Mouse (Mus musculus) hindbrain, embryonic 10.5 days (tissue): ENCODE data around the gene Trmt10b. TPM values are rescaled to one million over a fixed set of nuclear protein-coding genes. Genes with fewer than 3 reads are reported as not detected.
A peak's percentile ranks its signal among the peaks of the same experiment; 100 is the strongest.

Experiments used
- DNase-seq: peaks from one replicate; pipeline ENCODE4 v3.0.0-alpha.2; 2017; ENCODE audit warnings: low spot score
- H3K27ac ChIP-seq: fragments of 300-500 bp; sonication (generic); 2 replicates; pipeline ENCODE4 v1.5.1; 2016; ENCODE audit warnings: mild to moderate bottlenecking, moderate library complexity
- H3K27me3 ChIP-seq: fragments of 300-500 bp; sonication (generic); 2 replicates; pipeline ENCODE4 v1.6.1; 2016; ENCODE audit warnings: mild to moderate bottlenecking; ENCODE audit not compliant: poor library complexity, insufficient read depth, severe bottlenecking
- H3K36me3 ChIP-seq: fragments of 300-500 bp; sonication (generic); 2 replicates; pipeline ENCODE4 v1.6.1; 2016; ENCODE audit warnings: mild to moderate bottlenecking, moderate library complexity
- H3K4me1 ChIP-seq: fragments of 300-500 bp; sonication (generic); replicated peaks from 2 replicates; pipeline ENCODE4 v1.6.1; 2016; ENCODE audit warnings: mild to moderate bottlenecking
- H3K4me3 ChIP-seq: fragments of 300-500 bp; sonication (generic); 2 replicates; pipeline ENCODE4 v1.5.1; 2016; ENCODE audit warnings: mild to moderate bottlenecking, moderate library complexity
- H3K9me3 ChIP-seq: fragments of 300-500 bp; sonication (generic); 2 replicates; pipeline ENCODE4 v1.6.1; 2016; ENCODE audit warnings: mild to moderate bottlenecking, moderate library complexity
- WGBS: fragments of 180-500 bp; shearing (Covaris S2); methylation state at CpG from one replicate; pipeline ENCODE4 v1.1.7; 2016; 5-methylcytosine and 5-hydroxymethylcytosine counted together
- polyA plus RNA-seq: library from polyadenylated mRNA; unstranded; fragments of >200 nt; fragmentation: Nextera tagmentation; extraction: Ambion mirVana; gene quantifications from 2 replicates; pipeline ENCODE4 v1.2.1, GENCODE M21; 2016

The Trmt10b gene
- 19.7 and 22.1 TPM in 2 replicates for polyA plus RNA-seq

DNA sequence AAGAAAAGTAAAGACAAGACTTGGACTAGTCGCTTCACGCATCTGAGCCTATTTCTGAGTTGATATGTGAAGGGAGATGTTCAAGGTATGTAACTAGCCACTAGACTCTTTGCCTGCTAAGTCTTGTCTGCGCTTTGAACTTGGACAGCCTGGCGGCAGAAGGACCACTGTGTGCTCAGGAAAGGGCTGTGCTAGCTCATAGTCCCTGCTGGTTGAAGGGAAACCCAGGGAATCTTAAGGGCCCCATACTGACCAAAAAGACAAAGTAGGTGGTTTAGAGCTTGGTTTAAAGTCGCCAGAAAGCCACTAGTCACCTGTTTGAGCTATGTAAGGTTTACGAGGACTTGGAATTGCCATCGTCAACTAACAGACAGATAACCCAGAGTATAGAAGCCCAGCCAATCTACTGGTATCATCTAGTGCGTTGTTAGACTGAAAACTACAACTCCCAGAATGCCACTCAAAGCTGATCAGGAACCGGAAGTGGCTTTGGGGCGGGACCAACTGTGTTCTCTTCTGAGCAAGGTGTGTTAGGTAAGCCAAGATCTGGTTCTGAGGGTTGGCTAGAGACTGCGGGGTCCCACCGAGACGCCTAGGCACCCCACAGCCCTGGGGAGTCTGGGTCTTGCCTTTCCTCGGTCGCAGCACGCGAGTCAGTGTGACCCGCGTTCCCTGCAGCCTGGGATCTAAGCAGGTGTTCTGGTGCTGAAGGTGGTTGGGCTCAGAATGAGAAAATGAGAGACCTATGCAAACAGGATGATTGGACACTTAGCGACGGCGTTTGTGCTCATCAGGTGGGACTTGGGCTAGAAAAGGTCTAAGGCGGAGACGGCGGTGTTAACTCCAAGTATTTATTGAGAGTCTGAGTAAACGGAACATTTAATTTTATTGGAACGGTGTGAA is at the start of gene Trmt10b:
Gene Trmt10b (plus strand): TSS at position 466 of the 903 bp plus-strand sequence.
- WGBS: 22% methylated on average over 27 of the region's 27 CpGs
- peak; percentile 69 for DNase-seq
- Histone ChIP-seq H3K9me3 (no peaks in the 10 kb centered on the region), H3K4me1 (peaks cover 10% of the 10 kb centered on the region), H3K4me3 (peak within 1 kb of the TSS; percentile 82), H3K27me3 (no peaks in the 10 kb centered on the region), H3K27ac (peak within 1 kb of the TSS; percentile 78), H3K36me3 (peaks cover 19% of the 10 kb centered on the region)

GRCm38 (mm10) chr4:45251265-45251664 is 45.7 kb upstream of the Trmt10b start:
- Histone ChIP-seq H3K27ac (no peak overlapping the region), H3K27me3 (no peaks in the 10 kb centered on the region), H3K9me3 (no peaks in the 10 kb centered on the region), H3K4me1 (peaks cover 23% of the 10 kb centered on the region), H3K36me3 (no peaks in the 10 kb centered on the region), H3K4me3 (no peak overlapping the region)
- no peak for DNase-seq
- WGBS: 86% methylated on average over 8 of the region's 8 CpGs

DNA sequence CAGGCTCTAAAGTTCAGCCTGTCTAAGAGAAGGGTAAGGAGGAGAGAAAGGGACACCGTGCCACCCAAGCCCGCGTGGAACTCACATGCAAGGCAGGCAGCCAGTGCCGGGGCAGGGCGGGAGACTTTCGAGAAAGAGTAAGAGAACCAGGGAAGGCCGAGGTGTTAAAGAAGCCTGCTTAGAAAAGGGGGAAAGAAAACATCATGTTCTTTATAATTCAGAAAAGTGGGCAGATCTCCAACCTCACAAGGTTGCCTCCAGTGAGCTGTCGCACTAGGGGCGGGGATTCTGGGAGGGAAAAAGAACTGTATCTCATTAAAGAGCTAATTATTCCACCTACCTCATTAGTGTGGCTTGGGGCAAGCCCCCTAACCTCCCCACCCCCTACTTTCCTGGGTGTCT is 44.1 kb upstream of the Trmt10b start:
- H3K4me3 ChIP-seq: no peak overlapping the region
- H3K9me3 ChIP-seq: no peaks in the 10 kb centered on the region
- no peak for DNase-seq
- no peaks in the 10 kb centered on the region for H3K36me3 ChIP-seq
- H3K4me1 ChIP-seq: peaks cover 23% of the 10 kb centered on the region
- no peaks in the 10 kb centered on the region for H3K27me3 ChIP-seq
- H3K27ac ChIP-seq: no peak overlapping the region
- 49% methylated on average over 9 of the region's 9 CpGs for WGBS

DNA sequence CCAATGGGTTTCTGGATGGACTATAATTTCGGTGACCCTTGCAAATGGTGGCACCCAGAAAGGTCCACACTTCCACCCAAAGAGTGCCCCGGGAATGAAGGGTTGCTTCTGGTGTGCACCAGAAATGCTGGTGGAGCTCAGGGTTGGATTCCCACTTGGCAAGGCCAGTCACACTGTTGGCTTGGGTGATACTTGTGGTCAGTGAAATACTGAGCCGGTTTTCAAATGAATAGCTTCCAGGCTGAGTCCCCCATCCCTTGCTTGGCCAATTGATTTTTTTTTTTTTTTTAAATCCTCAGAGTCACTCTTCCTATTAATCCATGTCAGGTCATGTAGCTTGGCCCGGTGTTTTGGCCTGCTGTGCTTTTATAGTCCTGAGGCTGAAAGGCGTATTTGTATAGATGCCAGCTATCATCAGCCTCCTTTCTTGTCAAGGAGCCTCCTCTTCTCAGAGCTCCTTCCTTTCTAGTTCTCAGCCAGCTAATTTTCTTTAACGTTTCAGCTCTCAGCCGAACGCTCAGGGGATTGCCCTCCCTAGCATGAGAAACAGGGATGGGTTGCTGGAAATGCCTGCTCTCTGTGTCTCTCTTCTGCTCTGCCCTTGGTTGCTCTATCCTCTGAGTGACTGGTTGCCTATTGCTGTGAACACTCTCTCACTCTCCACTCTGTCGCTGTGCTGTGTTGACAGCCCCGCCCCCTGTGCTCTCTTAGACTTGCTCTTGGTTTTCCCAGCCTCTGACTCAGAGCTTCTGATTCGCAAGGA is 42.9 kb upstream of the Trmt10b start:
- H3K27ac ChIP-seq: 0 out of 2 replicates have a peak overlapping the region, but pooled peaks have one; percentile 23
- H3K27me3 ChIP-seq: no peaks in the 10 kb centered on the region
- WGBS: 42% methylated on average over 11 of the region's 11 CpGs
- H3K9me3 ChIP-seq: no peaks in the 10 kb centered on the region
- no peaks in the 10 kb centered on the region for H3K36me3 ChIP-seq
- H3K4me1 ChIP-seq: peaks cover 23% of the 10 kb centered on the region
- peak; percentile 18 for DNase-seq
- H3K4me3 ChIP-seq: no peak overlapping the region

- H3K4me3 ChIP-seq: no peak overlapping the region
- H3K27ac ChIP-seq: no peak overlapping the region
- peaks cover 5% of the 10 kb centered on the region for H3K4me1 ChIP-seq
- no peaks in the 10 kb centered on the region for H3K27me3 ChIP-seq
- no peaks in the 10 kb centered on the region for H3K36me3 ChIP-seq
- H3K9me3 ChIP-seq: no peaks in the 10 kb centered on the region
- no peak for DNase-seq
- WGBS: 76% methylated on average over 4 of the region's 4 CpGs
Measured at GRCm38 (mm10) chr4:45259232-45259832, 37.6 kb upstream of the Trmt10b start.

DNA sequence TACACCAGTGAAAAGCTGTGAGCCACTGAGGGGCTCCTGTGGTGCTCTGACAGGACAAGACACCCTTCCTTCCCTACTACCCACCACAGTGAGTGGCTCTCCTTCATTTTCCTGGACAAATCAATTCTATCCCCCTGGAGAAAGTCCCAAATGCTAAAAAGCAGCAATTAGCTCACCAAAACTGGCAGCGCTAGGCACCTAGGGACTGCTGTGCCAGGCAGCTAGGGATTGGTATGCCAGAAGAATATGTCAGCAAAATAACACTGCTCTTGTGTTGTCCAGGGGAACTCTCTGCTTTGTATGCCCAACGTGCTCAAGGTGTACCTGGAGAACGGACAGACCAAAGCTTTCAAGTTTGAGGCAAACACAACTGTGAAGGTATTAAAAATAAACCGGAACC is 35.4 kb upstream of the Trmt10b start:
- DNase-seq: no peak
- Histone ChIP-seq H3K4me3 (no peak overlapping the region), H3K27ac (no peak overlapping the region), H3K9me3 (no peaks in the 10 kb centered on the region), H3K27me3 (no peaks in the 10 kb centered on the region), H3K4me1 (no peaks in the 10 kb centered on the region), H3K36me3 (no peaks in the 10 kb centered on the region)
- WGBS: 86% methylated on average over 4 of the region's 4 CpGs

DNA sequence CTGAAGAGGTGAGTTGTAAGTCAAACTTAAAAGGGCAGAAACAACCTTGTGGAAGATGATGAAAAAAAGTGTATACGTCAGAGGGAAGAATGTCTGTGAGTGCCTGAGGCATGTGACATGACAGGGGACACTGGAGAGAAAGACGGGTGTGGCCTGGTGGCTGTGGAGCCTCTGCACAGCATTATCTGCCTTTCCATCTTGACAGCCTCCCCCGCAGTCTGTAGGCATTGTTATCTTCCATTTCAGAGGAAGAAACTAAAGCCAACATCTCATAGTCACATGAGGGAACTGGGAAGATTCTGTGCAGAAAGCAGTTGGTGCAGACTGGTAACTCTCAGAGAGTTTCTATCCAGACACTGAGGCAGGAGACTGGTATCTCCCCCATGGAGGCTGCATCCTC is 29.0 kb upstream of the Trmt10b start:
- Histone ChIP-seq H3K27ac (no peak overlapping the region), H3K9me3 (no peaks in the 10 kb centered on the region), H3K4me1 (no peaks in the 10 kb centered on the region), H3K27me3 (no peaks in the 10 kb centered on the region), H3K4me3 (no peak overlapping the region), H3K36me3 (no peaks in the 10 kb centered on the region)
- DNase-seq: no peak
- 79% methylated on average over 3 of the region's 3 CpGs for WGBS

DNA sequence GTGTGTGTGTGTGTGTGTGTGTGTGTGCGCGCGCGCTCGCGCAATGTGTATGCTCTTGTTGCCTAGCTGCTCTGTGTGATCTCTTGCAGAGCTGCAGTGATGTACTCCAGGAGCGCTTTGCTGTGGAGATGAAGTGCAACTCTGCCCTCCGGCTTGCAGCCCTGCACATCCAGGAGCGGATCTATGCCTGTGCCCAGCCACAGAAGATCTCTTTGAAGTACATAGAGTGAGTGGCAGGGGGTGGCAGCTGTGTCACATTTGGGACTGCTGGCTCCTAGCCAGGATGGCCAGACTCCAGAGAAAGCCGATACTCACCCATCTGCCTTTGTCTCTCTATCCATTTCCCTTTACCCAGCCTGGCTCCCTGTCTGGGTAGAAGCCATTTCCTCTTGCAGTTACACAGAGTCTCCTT is 25.9 kb upstream of the Trmt10b start:
- no peaks in the 10 kb centered on the region for H3K4me1 ChIP-seq
- H3K4me3 ChIP-seq: no peak overlapping the region
- DNase-seq: peak; percentile 19
- no peaks in the 10 kb centered on the region for H3K36me3 ChIP-seq
- H3K27me3 ChIP-seq: no peaks in the 10 kb centered on the region
- H3K9me3 ChIP-seq: no peaks in the 10 kb centered on the region
- WGBS: 91% methylated on average over 10 of the region's 10 CpGs
- peak overlapping the region; percentile 19; the same call in 1 of the 2 replicates for H3K27ac ChIP-seq

GRCm38 (mm10) chr4:45275770-45276169 is 21.2 kb upstream of the Trmt10b start:
- 88% methylated on average over 8 of the region's 8 CpGs for WGBS

GRCm38 (mm10) chr4:45279292-45279691 is 17.6 kb upstream of the Trmt10b start:
- Histone ChIP-seq H3K36me3 (no peaks in the 10 kb centered on the region), H3K9me3 (no peaks in the 10 kb centered on the region), H3K4me3 (no peak overlapping the region), H3K4me1 (no peaks in the 10 kb centered on the region), H3K27ac (no peak overlapping the region), H3K27me3 (no peaks in the 10 kb centered on the region)
- DNase-seq: no peak
- WGBS: 67% methylated on average over 8 of the region's 8 CpGs

More at GRCm38 (mm10) chr4:45275770-45276169, 21.2 kb upstream of the Trmt10b start:
- Histone ChIP-seq H3K27ac (no peak overlapping the region), H3K36me3 (no peaks in the 10 kb centered on the region), H3K4me1 (no peaks in the 10 kb centered on the region), H3K27me3 (no peaks in the 10 kb centered on the region), H3K9me3 (no peaks in the 10 kb centered on the region), H3K4me3 (no peak overlapping the region)
- no peak for DNase-seq

DNA sequence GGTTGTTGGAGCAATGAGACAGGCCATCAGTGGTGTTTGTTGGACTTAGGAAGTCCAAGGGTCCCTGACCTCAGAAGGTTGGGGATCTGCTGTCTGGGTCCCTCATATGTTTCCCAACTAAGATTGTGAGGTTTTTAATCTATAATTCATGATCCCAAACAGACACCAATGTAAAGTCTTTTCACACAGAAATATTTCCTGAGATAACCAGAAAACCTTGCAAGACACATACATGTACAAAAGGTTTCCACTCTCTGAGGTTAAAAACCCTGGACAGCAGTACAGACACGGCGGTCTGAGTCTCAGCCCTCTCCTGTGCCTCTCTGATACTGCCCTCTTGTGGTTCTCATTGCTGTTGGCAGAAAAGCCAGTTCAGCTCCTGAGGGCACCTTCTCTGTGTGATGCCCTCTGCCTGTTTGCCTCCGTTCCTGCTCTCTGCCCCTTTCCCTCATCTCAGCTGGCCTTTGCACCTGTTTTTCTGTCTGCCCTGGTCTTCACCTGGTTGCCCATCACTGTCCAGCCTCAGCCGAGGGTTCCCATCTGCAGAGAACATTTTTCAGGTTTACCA is 16.9 kb upstream of the Trmt10b start:
- 18% methylated on average over 4 of the region's 4 CpGs for WGBS
- no peaks in the 10 kb centered on the region for H3K36me3 ChIP-seq
- no peaks in the 10 kb centered on the region for H3K9me3 ChIP-seq
- H3K4me3 ChIP-seq: no peak overlapping the region
- peak overlapping the region; percentile 40; the same call in 1 of the 2 replicates for H3K27ac ChIP-seq
- H3K27me3 ChIP-seq: no peaks in the 10 kb centered on the region
- H3K4me1 ChIP-seq: peaks cover 2% of the 10 kb centered on the region; the same call in 1 of the 2 replicates
- DNase-seq: peak; percentile 56

DNA sequence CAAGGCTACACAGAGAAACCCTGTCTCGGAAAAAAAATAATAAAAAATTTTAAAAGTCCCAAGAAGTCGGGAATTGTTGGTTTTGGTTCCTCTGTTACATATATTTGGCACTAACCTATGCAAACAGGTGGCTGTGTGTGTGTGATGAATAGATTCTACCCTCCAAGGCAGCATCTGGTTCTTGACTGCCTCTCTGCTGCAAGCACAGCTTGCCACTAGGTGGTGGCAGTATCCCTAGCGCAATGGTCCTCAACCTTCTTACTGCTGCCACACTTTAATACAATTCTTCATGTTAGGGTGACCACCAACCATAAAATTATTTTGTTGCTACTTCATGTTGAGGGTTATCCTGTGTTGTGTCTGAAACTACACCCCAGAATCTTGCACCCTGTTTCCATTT is 10.6 kb upstream of the Trmt10b start:
- DNase-seq: no peak
- H3K4me3 ChIP-seq: no peak overlapping the region

More for the DNA sequence above, 10.6 kb upstream of the Trmt10b start:
- WGBS: 46% methylated on average over 3 of the region's 3 CpGs
- H3K27me3 ChIP-seq: no peaks in the 10 kb centered on the region
- H3K36me3 ChIP-seq: no peaks in the 10 kb centered on the region
- no peak overlapping the region for H3K27ac ChIP-seq
- H3K4me1 ChIP-seq: peaks cover 4% of the 10 kb centered on the region; the same call in 1 of the 2 replicates
- H3K9me3 ChIP-seq: no peaks in the 10 kb centered on the region
